Mouse (Mus musculus) liver, adult 2 months (tissue): ENCODE measurements around the gene Wwox. TPM values are rescaled to one million over a fixed set of nuclear protein-coding genes. Genes with fewer than 3 reads are reported as not detected.

Experiments
- DNase-seq: peaks from one replicate; pipeline ENCODE4 v3.0.0-alpha.2; 2011; ENCODE audit warnings: low read depth, low spot score; ENCODE audit errors: extremely low read depth
- H3K27ac ChIP-seq: fragments of 200-500 bp; replicated peaks from 2 replicates; pipeline ENCODE4 v1.5.1; 2012; ENCODE audit warnings: low read depth, mild to moderate bottlenecking, control low read depth, inconsistent platforms, low read length; ENCODE audit not compliant: insufficient read depth
- H3K27me3 ChIP-seq: fragments of 200-500 bp; 2 replicates; pipeline ENCODE4 v1.6.1; 2012; ENCODE audit warnings: mild to moderate bottlenecking, moderate library complexity, low read length, inconsistent platforms; ENCODE audit not compliant: control insufficient read depth, insufficient read depth
- H3K36me3 ChIP-seq: fragments of 200-500 bp; 2 replicates; pipeline ENCODE4 v1.6.1; 2012; ENCODE audit warnings: low read length, inconsistent platforms; ENCODE audit not compliant: control insufficient read depth, insufficient read depth
- H3K4me1 ChIP-seq: fragments of 200-500 bp; 2 replicates; pipeline ENCODE4 v1.6.1; 2011; ENCODE audit warnings: low read length; ENCODE audit not compliant: control insufficient read depth, insufficient read depth
- H3K4me3 ChIP-seq: fragments of 200-500 bp; 2 replicates; pipeline ENCODE4 v1.5.1; 2011; ENCODE audit warnings: low read depth, mild to moderate bottlenecking, control low read depth, low read length, moderate library complexity; ENCODE audit not compliant: insufficient read depth
- H3K79me2 ChIP-seq: fragments of 200-500 bp; 2 replicates; pipeline ENCODE4 v1.6.1; 2012; ENCODE audit warnings: inconsistent platforms, mild to moderate bottlenecking, low read length, moderate library complexity; ENCODE audit not compliant: control insufficient read depth, insufficient read depth
- H3K9ac ChIP-seq: fragments of 200-500 bp; 2 replicates; pipeline ENCODE4 v1.6.1; 2012; ENCODE audit warnings: low read depth, mild to moderate bottlenecking, control low read depth, inconsistent platforms, low read length
- CTCF ChIP-seq: fragments of 200-500 bp; IDR thresholded peaks from 2 replicates; pipeline ENCODE4 v1.5.1; 2011; ENCODE audit warnings: low read depth, low read length, control low read depth
- POLR2A ChIP-seq: fragments of 200-500 bp; IDR thresholded peaks from 2 replicates; pipeline ENCODE4 v1.6.1; 2011; ENCODE audit warnings: low read length, control low read depth; ENCODE audit not compliant: insufficient read depth; ENCODE audit errors: extremely low read depth
- WGBS: fragments of 180-500 bp; shearing (Covaris S2); methylation state at CpG from one replicate; pipeline ENCODE4 v1.1.7; 2018; 5-methylcytosine and 5-hydroxymethylcytosine counted together
- polyA plus RNA-seq: library from polyadenylated mRNA; depleted of rRNA; stranded (reverse); fragments of >200 nt; gene quantifications from 2 replicates; pipeline ENCODE4 v1.2.3, GENCODE M21; 2012
- total RNA-seq: library from RNA; depleted of rRNA; stranded (reverse); fragments of >200 nt; gene quantifications from 2 replicates; pipeline ENCODE4 v1.2.3, GENCODE M21; 2014

The Wwox gene
- total and polyA plus RNA-seq, 2 experiments: 7.2 to 10.0 TPM

GRCm38 (mm10) chr8:114978206-114978960 lies 538.9 kb downstream of the Wwox start:
- no peak for DNase-seq
- Histone ChIP-seq H3K79me2 (no peaks in the 10 kb centered on the region), H3K4me3 (no peak overlapping the region), H3K36me3 (no peaks in the 10 kb centered on the region), H3K4me1 (0 out of 2 replicates have a peak, but pooled peaks cover 2% of the 10 kb centered on the region), H3K27ac (no peak overlapping the region), H3K27me3 (no peaks in the 10 kb centered on the region), H3K9ac (no peak overlapping the region)
- TF ChIP-seq POLR2A (no peak), CTCF (no peak)
- 84% methylated on average over 15 of the region's 15 CpGs for WGBS

GRCm38 (mm10) chr8:114979671-114980070 lies 540.2 kb downstream of the Wwox start:
- peak; percentile 69 for DNase-seq
- no peak overlapping the region for H3K27ac ChIP-seq
- TF ChIP-seq POLR2A: no peak
- TF ChIP-seq CTCF: no peak
- no peaks in the 10 kb centered on the region for H3K36me3 ChIP-seq
- no peak overlapping the region for H3K9ac ChIP-seq
- H3K27me3 ChIP-seq: no peaks in the 10 kb centered on the region
- no peaks in the 10 kb centered on the region for H3K79me2 ChIP-seq
- no peak overlapping the region for H3K4me3 ChIP-seq
- H3K4me1 ChIP-seq: 0 out of 2 replicates have a peak, but pooled peaks cover 2% of the 10 kb centered on the region

GRCm38 (mm10) chr8:114982762-114983161 lies 543.3 kb downstream of the Wwox start:
- DNase-seq: peak; percentile 61

GRCm38 (mm10) chr8:114984500-114984899 lies 545.0 kb downstream of the Wwox start:
- no peak for DNase-seq
- H3K4me3 ChIP-seq: no peak overlapping the region
- no peaks in the 10 kb centered on the region for H3K36me3 ChIP-seq
- H3K27ac ChIP-seq: no peak overlapping the region
- no peak overlapping the region for H3K9ac ChIP-seq
- no peaks in the 10 kb centered on the region for H3K79me2 ChIP-seq
- no peaks in the 10 kb centered on the region for H3K27me3 ChIP-seq
- no peaks in the 10 kb centered on the region for H3K4me1 ChIP-seq
- TF ChIP-seq POLR2A: no peak
- no peak for TF ChIP-seq CTCF
- 82% methylated on average over 8 of the region's 8 CpGs for WGBS

More at GRCm38 (mm10) chr8:114982762-114983161, 543.3 kb downstream of the Wwox start:
- Histone ChIP-seq H3K27ac (no peak overlapping the region), H3K27me3 (no peaks in the 10 kb centered on the region), H3K9ac (no peak overlapping the region), H3K79me2 (no peaks in the 10 kb centered on the region), H3K4me3 (no peak overlapping the region), H3K4me1 (0 out of 2 replicates have a peak, but pooled peaks cover 2% of the 10 kb centered on the region), H3K36me3 (no peaks in the 10 kb centered on the region)
- TF ChIP-seq POLR2A (no peak), CTCF (no peak)
- 60% methylated on average over 11 of the region's 11 CpGs for WGBS

DNA sequence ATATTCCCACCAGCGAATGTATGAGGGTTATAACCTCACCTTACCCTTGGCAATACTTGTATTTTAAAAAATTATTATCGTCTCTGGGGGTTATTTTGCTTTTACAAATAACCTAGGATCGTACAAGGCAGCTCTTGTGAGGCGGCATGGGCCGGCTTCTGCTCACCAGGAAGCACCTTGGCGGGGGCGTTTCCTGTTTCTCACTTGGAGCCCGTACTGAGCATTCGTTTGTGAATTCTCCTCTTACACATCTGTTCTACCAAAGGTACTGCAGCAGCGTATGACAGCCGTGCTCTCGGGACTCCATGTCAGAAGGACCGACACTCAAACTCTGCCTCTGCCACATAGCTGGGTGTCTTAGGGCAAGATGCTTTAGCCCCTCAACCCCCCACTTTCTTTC lies 546.5 kb downstream of the Wwox start:
- Histone ChIP-seq H3K4me3 (no peak overlapping the region), H3K27ac (no peak overlapping the region), H3K79me2 (no peaks in the 10 kb centered on the region), H3K27me3 (no peaks in the 10 kb centered on the region), H3K36me3 (no peaks in the 10 kb centered on the region), H3K4me1 (no peaks in the 10 kb centered on the region), H3K9ac (no peak overlapping the region)
- 84% methylated on average over 13 of the region's 13 CpGs for WGBS
- no peak for DNase-seq
- TF ChIP-seq CTCF (no peak), POLR2A (no peak)

- DNase-seq: no peak
- Histone ChIP-seq H3K27me3 (no peaks in the 10 kb centered on the region), H3K36me3 (no peaks in the 10 kb centered on the region), H3K27ac (no peak overlapping the region), H3K4me1 (no peaks in the 10 kb centered on the region), H3K79me2 (no peaks in the 10 kb centered on the region), H3K9ac (no peak overlapping the region), H3K4me3 (no peak overlapping the region)
- WGBS: 91% methylated on average over 10 of the region's 10 CpGs
- no peak for TF ChIP-seq POLR2A
- TF ChIP-seq CTCF: no peak
Measured at GRCm38 (mm10) chr8:114986971-114987370, 547.5 kb downstream of the Wwox start.
